Comparison of ENCODE assay signal across 23 mouse cellular contexts in the genomic region with DNA sequence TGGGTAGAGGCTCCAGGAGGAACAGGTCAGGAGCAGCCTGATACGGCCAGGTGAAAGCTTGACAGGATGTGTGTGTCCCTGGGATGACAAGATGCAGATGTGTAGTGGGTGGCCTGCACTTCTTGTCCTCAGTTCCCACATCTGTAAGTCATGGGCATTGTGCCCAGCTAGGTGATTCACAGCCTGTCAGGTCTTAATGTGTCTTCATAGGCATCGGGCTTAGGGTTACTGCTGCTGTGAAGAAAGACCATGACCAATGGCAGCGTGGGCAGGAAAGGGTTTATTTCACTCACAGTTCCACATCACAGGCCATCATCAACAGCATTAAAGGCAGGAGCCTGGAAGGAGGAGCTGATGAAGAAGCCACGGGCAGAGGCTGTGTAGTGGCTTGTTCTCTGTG.
"Had no signal": no experiment of that assay in that cellular context is flagged by ENCODE, and none has a peak within 500 bp of the region (broad histone marks: within the 10 kb centered on the region; RNA-seq: fewer than 3 reads in every experiment).

No protein-coding gene starts in this region.

- H3K27ac ChIP-seq: heart, adult 2 months; heart, embryonic 13.5 days; hindbrain, embryonic 10.5 days; hindbrain, embryonic 12.5 days; hindbrain, embryonic 14.5 days; intestine, embryonic 15.5 days; limb, embryonic 13.5 days; limb, embryonic 15.5 days; liver, embryonic 12.5 days had no signal

- ATAC-seq: hindbrain, embryonic 16.5 days; inflammation-experienced regulatory T-cells, adult 6 months; intestine, embryonic 15.5 days; intestine, postnatal 0 days; liver, embryonic 12.5 days had no signal

- H3K9me3 ChIP-seq: heart, embryonic 13.5 days; hindbrain, embryonic 10.5 days; hindbrain, embryonic 12.5 days; intestine, embryonic 15.5 days; limb, embryonic 13.5 days; limb, embryonic 15.5 days; liver, embryonic 12.5 days had no signal

- H3K27me3 ChIP-seq: heart, embryonic 13.5 days; hindbrain, embryonic 12.5 days; intestine, embryonic 15.5 days; limb, embryonic 13.5 days; limb, embryonic 15.5 days; liver, embryonic 12.5 days had no signal

- H3K4me1 ChIP-seq: heart, embryonic 13.5 days; hindbrain, embryonic 12.5 days; intestine, embryonic 15.5 days; limb, embryonic 13.5 days; limb, embryonic 15.5 days had no signal

- DNase-seq: gastrocnemius, adult 2 months; gastrocnemius, postnatal 10 days; gastrocnemius, postnatal 25 days; heart, adult 2 months; heart, postnatal 10 days; heart, postnatal 4 days; kidney, adult 18-20 months; kidney, adult 8-10 months; kidney, postnatal 10 days; kidney, postnatal 4 days; left cerebral cortex, postnatal 4 days had no signal

- H3K4me3 ChIP-seq: gastrocnemius, adult 2 months; heart, adult 2 months; heart, embryonic 13.5 days; hindbrain, embryonic 10.5 days; hindbrain, embryonic 12.5 days; intestine, embryonic 15.5 days; limb, embryonic 13.5 days; limb, embryonic 15.5 days; liver, embryonic 12.5 days had no signal

- H3K9ac ChIP-seq: heart, embryonic 13.5 days; hindbrain, embryonic 12.5 days; hindbrain, embryonic 14.5 days; intestine, embryonic 15.5 days; limb, embryonic 13.5 days; limb, embryonic 15.5 days; liver, embryonic 12.5 days had no signal

- H3K4me2 ChIP-seq: heart, embryonic 11.5 days; heart, embryonic 13.5 days; hindbrain, embryonic 12.5 days; hindbrain, embryonic 14.5 days; intestine, embryonic 15.5 days; limb, embryonic 13.5 days; limb, embryonic 15.5 days; liver, embryonic 12.5 days had no signal
